Mouse (Mus musculus) lung, postnatal 36 days (tissue): ENCODE measurements around the gene Lrrk1.

ENCODE experiments used
- DNase-seq: peaks from one replicate; pipeline ENCODE4 v3.0.0; 2022; ENCODE audit warnings: mixed read lengths

Gene Lrrk1

DNA sequence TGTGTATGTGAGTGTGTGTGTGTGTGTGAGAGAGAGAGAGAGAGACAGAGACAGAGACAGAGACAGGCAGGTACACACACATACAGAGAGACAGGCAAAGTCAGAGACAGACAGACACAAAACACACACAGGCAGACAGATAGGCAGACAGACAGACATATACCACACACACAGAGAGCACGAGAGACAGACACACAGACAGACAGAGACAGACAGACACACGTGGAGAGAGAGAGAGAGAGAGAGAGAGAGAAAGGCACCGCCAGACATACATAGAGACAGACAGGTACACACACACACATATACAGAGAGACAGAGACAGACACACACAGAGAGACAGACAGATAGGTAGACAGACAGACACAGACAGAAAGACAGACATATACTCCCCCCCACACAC is 138.7 kb downstream of the Lrrk1 start:
- DNase-seq: no peak

DNA sequence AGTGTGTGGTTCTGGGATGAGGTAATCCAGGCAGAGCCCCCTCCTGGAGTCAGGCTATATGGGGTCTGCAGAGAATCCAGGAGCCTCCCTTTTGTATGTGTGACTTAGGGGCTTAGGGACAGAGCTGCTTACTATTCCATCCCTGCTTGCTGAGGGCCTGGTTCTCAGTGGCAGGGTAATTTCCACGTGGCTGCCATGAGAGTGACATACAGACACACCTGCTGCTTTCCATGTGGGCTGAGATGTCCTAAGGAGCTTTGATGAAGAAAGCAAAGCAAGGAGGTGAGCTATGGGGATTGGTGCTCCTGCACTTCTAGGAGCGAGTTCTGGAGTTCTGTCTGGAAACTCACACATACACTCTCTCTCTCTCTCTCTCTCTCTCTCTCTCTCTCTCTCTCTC is 139.1 kb downstream of the Lrrk1 start:
- DNase-seq: no peak

DNA sequence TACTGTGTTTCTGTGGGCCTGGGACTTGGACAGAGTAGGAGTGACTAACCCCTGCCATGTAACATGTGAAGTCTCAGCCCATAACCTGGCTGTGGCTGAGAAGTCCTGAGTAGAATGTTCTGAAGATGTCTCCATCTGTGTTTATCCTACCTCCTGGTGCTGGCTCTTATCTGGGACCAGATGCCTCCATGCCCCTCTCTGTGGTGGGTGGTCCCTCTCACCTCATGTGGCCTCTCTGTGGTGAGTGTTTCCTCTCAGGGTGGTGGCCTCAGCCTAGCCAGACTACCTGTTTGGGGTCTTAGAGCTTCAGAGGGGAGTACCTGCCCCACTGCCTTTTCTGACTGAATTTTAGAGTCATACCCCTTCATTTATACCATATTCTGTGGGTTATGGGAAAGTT is 139.9 kb downstream of the Lrrk1 start:
- DNase-seq: no peak

DNA sequence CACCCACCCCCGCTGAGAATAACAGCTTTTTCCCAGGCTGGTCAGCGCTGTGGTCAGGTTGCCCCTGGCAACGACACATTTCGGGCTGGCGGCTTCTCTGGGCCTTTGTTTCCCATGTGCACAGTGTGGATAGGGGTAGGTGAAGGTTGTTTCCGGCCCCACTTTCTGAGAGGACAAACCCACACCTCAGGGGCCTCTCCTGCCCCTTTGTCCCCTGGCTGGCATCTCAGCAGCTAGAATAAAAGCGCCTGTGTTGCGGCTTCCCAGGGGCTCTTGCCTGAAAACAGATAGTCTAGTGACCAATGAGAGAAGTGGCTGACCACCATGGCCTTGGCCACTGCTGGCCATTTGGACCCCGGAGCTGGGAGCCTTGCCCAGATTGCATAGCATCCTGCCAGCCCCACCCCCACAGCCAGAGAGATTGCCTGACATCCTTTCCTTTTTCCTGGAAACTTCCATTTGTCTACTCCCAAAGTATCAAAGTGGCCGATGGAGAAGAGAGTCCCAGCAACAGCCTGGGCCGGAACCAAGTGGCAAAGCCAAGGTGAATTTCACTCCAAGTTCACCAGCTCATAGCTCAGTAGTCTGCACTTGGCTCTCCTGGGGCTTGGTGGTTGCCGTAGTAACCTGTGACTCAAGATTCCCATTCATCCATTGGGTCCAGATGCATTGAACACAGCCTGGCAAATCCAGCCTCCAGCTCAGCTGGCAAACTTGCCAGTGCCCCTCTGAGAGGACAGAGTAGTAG is 140.7 kb downstream of the Lrrk1 start:
- peak; percentile 16 for DNase-seq

DNA sequence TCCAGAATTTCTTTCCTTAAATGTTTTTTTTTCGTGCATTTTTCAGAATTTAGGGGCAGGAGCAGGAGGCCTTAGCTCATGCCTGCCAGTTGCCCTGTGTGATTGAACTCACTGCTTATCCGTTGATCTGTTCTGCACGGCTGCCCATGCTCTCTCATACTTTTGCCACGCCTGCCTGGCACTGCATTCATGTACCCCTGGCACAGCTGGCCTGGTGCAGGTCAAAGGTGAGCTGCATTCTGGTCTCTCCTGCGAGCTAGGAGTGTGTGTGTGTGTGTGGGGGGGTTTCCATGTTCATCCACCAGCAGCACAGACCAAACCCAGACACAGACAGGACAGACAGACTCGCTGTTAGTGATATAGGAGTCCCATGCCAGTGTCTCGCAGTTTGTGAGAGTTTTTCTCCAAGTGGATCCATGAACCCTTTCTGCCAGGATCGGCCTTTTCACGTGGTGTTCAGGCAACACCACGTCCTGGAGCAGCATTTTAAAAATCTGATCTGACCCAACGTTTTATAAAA is 141.4 kb downstream of the Lrrk1 start:
- DNase-seq: no peak

DNA sequence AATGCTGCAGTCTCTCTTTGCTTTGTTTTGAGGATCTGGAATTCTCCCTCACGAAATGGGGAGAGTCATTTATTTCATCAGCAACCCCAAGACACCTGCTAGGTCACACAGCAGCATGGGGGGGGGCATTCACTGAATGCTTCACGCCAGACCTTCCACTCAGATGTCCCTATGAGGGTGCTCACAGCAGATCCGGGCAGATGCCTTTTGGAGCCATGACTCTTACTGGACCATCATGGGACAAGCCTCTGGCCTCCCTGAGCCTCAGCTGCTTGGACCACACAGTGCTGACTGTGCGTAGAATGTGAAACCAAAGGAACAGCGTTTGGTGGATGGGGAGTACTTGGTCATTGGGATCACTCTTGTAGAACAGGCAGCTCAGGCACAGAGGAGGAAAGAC is 142.5 kb downstream of the Lrrk1 start:
- DNase-seq: no peak

DNA sequence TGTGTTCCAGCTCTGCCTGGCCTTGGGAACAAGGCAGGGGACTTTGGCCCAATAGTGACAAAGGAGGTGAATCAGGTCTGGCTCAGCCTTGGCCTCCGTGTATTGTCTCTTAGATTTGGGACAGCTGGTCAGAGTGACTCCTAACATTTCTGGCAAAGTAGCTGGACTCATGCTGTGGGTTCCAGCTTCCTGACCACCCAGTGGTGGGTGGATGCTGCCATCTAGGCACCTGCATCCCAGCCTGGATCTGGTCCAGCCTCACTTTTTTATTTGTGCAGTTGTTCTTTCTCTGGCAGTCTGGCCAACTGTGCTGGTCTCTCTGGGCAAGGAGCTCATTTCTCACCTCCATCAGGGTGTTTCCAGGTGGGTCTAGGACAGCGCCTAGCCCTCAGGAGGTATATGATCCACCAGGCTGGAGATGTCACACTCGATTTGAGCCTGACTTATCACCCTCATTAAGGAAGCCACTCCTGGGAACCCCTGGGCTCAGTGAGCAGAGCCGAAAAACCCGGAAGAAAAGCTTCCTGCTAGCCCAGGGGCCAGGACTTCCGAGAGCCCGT is 144.3 kb downstream of the Lrrk1 start:
- DNase-seq: no peak

DNA sequence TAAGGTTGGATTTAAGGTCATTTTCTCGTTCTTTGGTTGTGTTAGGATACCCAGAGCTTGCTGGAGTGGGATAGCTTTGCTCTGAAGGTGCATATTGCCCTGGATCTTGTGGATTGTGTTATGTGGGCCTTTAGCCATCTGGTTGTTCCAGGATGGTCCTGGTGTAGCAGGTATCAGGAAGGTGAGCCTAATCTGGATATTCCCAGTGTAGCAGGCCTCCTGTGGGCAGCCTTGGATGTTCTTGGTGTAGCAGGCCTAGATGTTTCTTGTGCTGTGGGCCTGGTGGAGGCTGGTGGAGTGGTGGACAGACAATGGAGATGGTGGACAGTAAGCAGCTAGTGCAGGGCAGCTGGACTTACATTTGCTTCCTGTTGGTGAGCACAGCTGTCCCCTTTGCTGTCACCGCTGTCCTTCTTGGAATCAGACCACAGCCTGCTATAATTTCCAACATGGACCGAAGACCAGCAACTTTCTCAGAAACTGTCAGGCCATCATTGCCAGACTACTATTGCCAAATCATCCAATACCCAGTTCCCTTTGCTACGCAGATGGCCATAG is 146.2 kb downstream of the Lrrk1 start:
- peak; percentile 17 for DNase-seq

DNA sequence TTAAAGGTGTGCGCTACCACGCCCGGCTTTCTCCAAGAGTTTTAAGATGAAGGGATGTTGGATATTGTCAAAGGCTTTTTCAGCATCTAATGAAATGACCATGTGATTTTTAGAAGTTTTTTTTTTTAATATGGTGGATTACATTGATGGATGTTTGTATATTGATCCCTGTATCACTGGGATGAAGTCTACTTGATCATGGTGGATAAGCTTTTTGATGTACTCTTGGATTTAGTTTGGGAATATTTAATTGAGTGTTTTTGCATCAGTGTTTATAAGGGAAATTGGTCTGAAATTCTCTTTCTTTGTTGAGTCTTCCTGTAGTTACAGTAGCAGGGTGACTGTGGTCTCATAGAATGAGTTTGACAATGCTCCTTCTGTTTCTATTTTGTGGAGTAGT is 150.0 kb downstream of the Lrrk1 start:
- no peak for DNase-seq

DNA sequence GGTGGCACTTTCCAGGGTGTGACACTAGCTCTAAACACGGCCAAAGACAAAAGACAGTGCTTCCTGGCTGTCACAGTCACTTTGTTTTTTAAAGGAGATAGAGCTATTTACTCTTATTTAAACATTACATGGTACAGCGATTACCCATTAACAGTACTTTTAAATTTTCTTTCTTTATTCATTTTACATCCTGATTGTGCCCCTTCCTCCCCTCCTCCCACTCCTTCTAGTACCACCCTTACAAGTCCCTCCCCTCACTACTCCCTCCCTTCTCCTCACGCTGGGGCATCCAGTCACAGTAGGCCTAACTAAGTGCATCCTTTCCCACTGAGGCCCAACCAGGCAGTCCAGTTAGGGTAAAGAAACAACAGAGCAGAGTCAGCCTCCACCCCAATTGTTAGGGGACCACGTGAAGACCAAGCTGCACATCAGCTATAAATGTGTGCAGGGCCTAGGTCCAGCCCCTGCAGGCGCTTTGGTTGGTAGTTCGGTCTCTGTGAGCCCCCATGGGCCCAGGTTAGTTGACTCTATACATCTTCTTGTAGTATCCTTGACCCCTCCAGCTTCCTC is 154.1 kb downstream of the Lrrk1 start:
- DNase-seq: no peak

DNA sequence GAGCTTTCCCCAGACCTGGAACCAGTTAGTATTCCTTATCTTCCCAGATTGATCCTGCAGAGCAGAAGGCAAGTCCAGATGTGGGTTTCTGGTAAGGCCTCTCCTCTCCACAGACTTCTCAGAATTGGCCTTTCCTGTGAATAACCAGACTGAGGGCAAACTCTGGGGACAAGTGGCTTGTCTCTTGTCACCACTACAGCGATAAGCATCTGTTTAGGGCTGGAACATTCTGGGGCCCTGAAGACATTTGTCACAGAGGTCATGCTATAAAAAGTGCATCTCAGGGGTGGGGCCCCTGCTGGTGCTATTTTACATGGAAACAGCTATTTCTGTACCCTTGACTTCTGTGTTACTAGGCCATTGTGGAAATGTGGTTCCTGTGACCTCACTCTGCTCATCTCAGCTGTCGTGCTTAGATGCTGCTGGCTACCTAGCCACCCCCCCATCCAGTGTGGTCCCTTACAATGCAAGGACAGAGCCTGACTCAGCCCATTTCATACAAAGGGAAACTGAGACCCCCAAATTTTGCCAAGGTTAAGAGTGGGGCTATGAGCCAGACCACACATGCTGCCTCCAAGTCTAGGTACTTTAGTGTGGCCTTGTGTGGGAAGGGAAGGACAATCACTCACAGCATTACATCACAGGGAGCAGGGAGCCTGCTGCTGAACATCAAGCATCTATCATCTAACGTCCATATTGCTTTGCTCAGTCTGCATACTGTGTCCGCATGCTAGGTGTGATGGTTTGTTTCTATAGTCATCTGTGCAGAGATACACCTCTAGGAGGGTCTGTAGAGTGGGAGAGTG is 154.8 kb downstream of the Lrrk1 start:
- DNase-seq: peak; percentile 57

DNA sequence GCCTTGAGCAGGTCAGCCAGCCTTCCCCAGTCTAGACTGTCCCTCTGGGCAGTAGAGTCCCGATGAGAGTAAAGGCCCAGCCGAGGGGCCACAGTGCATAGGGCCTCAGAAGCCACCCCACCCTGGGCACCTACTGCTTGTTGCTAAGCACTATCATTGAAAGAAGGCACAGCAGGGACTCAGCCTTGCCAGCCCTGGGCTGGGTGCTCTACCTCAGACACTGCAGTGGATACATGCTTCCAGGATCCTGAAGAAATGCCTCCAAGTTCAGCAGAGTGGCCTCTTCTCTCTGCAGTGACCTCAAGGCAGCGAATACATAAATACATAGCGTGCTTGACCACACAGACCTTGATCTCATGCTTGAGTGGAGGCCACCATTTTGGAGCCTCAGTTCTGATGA is 156.3 kb downstream of the Lrrk1 start:
- no peak for DNase-seq

DNA sequence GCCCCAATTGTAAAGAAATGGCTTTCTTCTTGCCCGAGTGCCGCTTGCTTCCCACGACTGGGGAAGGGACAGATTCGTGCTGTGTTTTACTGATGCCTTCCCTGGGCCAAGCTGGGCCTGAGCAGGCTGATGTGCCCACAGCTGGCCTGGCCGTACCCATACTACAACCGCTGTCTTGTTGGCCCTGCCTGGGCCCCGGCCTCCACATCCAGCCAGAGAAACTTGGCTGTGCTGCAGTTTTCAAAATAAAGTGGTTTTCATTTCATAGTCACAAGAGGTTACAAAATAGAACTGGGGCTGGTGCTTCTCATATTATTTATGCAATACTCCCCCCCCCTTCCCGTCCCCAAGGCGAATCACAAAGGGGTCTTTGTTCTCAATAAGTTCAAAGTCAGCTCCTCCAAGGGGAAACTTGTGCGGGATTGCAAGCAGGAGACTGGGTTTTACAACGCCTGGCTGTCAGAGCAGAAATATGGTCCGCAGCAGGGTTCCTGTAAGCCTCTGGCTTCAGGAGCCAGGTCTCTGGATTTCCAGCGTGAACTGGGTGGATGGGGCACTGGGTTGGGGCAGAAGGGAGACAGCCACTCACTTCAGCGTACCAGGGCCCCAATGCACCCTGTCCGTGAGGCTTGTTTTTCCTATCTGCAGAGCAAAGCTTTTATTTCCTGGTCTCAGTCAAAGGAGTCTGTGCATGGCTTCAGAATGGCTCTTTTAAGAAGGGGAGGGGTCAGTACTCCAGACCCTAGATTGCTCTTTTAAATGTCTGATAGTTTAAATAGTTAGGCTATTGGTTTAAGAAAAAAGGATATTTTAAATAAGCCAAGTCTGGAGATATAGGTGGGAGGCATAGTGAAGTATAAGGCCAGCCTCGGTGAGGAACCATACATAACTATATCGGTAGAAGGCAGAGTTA is 157.3 kb downstream of the Lrrk1 start:
- DNase-seq: no peak

DNA sequence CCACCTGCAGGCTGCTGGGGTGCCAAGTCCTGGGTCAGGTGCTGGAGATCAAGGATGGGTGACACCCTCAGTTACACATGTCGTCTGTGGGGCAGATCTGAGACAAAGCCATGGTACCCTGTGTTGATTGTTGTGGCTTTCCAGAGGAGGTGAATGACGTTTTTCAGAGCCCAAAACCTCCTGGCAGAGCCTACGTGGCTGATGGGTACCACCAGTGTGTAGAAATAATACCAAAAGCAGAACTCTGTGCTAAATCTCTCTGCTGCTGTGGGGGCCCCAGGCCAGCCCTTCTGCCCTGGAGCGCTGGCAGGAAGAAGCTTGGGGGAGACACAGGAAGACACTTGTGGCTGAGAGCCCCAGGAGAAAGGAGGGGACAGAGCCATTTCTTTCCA is 157.9 kb downstream of the Lrrk1 start:
- no peak for DNase-seq

DNA sequence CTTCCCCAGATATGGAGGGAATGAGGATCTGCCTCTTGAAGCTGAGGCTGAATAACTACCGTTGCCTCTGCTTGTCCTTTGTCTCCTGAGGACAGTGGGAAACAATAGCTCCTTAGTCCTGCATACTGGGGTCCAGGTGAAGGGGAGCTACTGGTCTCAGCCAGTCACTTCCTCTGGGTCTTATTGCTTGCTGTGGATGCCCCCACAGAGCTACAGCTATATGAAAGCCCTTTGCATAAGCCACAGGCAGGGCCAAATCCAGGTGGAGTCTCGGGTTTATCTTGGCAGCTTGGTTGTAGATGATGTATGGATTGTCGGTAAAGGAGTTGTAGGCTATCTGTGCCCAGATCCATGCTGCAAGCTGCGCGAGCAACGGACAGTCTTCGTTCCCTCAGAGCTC is 158.7 kb downstream of the Lrrk1 start:
- no peak for DNase-seq

DNA sequence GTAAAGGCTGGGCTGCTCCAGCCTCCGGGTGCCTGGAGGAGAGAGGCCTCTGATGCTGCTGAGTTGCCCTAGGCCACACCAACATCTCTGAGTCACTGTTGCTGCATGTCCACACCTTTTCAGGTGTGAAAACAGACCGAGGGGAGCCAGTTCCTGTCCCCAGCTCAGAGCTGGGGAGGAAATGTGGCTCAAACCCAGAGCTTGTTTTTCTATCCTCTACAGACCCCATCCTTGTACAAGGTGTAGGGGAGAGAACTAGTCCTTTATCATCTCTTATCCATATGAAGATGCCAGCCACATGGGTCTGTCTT is 159.6 kb downstream of the Lrrk1 start:
- DNase-seq: no peak

DNA sequence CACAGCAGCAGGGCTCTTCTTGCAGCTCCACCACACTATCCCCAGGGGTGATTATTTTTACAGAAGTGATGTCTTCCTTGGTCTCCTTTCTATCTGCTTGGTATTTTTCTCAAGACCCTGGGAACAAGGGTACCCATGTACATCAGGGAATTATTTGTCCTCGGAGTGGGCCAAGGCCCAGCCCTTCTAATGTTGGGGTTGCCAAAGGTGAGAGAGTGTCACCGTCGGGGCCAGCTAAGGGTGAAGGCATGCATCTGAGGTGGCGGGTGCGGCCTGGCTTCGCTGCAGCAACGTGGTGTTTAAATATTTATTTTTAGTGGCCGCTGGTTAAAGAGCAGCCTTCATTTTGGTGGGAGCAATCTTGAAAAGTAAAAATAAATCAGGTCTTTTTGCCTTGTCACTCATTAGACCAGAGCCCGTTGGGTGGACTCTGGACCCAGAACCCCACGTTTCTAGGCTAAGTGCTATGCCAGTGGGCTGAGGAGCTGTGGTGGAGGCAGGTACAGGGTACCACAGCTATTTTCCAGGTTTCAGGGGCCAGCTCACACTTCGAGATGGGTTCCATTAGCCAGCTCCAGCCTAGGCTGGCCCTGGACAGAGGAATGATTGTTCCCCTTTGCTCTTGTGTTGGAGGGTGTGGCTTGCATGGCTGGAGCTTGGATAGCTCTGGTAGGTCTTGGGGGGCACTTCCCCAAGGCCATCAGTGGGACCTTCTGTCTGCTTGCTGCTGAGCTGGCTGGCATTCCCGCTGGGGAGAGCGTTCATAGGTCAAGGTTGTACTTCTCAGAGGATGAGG is 160.1 kb downstream of the Lrrk1 start:
- no peak for DNase-seq

DNA sequence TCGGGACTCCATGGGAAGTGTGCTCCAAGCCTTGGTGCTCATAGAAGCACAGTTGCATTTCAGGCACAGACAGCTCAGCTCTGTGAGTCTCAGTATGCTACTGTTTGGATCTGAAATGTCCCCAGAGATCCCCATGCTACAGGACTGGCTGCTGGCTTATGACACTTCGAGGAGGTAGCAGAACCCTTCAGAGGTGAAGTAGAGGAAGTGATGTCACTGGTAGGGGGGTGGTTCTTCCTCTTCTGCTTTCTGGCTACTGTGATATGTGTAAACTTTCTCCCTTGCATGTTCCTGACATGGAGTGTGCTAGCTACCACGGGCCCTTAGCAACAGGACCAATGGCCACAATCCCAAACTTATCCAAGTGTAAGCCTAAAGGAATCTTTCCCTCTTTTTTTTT is 162.3 kb downstream of the Lrrk1 start:
- peak; percentile 65 for DNase-seq

DNA sequence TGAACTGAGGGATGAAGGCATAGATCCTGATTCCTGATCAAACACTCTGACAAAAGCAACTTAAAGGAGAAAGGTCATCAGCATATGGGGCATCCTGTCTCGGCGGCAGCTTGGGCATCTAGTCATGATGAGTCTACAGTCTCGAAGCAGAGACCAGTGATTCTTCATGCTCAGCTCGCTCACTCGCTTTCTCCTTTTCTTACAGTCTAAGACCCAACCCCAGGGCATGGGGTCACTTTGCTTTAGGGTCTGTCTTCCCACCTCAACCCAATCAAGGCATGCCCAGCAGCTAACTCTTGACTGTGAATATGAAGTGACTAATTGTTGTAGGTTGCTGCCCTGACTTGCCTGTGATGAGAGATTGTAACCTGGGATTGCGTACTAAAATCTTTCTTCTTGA is 163.6 kb downstream of the Lrrk1 start:
- DNase-seq: no peak

DNA sequence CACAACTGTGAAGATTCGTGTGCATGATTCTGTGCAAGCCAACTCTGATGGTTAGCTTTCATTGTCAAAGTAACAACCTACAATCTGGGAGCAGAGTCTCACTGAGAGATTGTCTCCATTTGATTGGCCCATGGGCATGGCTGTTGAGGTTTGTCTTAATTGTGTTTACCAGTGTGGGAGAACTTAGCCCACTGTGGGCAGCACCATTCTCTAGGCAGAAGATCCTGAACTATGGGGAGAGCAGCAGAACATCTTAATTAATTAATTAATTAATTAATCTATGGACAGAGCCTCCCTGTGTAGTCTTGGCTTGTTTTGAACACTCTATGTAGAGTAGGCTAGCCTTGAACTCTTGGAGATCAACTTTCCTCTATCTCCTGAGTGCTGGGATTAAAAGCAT is 164.4 kb downstream of the Lrrk1 start:
- no peak for DNase-seq

DNA sequence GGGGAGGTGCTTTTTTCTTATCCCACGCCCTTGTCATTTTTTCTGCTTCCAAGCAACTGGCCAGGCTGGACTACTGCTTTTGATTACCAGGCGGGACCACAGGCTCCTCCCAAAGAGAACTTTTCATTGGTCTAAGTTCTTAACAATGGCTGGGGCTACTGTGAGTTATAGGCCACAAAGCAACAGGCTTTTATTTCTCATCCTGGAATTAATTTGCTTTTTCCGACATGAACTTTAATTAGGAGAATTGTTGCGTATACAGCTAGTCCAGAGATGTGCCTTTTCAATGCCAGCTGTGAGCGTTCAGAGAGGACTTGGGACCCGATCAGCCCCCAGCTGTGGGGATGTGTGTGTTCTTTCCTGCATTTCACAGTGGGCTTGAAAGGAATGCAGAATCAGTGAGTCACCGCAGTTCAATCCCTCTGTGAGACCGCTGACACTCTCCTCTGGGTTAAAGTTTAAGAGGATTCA is 165.5 kb downstream of the Lrrk1 start:
- DNase-seq: no peak
